Mouse (Mus musculus) lung, postnatal 0 days (tissue): Measurements from ENCODE around the gene Mylpf.

ENCODE experiments used
- CTCF ChIP-seq: IDR thresholded peaks from 2 replicates; pipeline ENCODE4 v1.5.1; 2016; ENCODE audit warnings: antibody characterized with exemption, mild to moderate bottlenecking
- EP300 ChIP-seq: IDR thresholded peaks from 2 replicates; pipeline ENCODE4 v1.6.1; 2016; ENCODE audit warnings: antibody characterized with exemption, mild to moderate bottlenecking, control low read depth

DNA sequence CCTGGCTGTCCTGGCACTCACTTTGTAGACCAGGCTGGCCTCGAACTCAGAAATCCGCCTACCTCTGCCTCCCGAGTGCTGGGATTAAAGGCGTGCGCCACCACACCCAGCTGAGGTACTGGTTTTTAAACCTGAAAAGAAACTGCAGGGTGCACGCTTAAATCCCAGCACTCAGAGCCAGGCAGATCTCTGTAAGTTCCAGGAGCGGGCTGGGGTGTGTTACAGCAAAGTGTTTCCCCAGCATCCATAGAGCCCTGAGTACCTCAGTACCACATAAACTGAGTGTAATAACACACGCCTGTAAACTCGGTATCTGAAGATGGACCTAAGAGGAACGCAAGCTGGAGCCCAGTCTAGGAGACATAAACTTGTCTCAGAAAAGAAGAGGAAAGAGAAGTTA is 21.3 kb upstream of the Mylpf start:
- TF ChIP-seq CTCF (no peak), EP300 (no peak)
